Mouse (Mus musculus): ENCODE results near the gene Btg3. TPM values are rescaled to one million over a fixed set of nuclear protein-coding genes. Genes with fewer than 3 reads are reported as not detected.
A peak's percentile ranks its signal among the peaks of the same experiment; 100 is the strongest.

The Btg3 gene
- total RNA-seq, 2 experiments from 2014 or later = 7.1 to 10.2 TPM

DNA sequence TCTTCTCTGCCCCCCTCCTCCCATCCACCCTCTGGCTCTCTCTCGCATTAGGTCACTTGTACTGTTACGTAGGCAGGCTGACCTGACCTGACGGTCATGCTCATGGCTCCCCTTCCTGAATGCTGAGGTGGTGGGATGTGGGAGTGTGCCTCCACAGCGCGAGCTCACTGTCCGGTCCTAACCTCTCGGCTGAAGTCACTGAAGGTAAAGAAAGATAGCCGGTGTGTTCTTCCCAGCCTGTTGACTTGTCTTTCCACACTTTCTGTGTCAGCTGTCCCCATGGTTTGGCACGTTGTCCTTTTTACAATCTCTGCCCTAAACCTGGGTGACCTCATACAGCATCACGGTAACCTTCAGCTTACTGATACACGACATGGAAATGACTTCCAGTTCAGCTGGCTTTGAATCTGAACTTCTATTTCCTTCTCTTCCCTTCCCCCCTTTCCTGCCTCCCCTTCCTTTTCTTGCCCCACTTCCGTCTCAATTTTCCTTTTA is 71.3 kb downstream of the Btg3 start:
- no peak for DNase-seq (ENCODE audit: low spot score)
- intact Hi-C loops (cut with DNase I) = no loop called here

DNA sequence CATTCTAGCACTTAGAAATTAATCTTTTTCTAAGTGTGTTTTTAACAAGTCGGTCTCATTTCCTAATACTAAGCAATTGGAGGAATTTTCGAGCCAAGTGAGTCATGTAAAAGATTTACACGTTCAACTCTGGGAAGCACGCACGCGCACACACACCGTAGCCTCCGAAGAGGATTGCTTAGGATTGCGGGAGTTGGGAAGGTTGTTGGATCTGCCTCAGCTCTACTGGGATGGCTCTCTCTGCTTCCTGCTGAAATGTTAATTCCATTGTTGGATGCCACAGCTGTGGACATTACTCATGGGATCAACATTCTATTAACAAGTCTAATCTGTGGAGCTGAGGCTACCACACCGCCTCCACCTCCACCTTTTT is 74.3 kb downstream of the Btg3 start:
- DNase-seq (ENCODE audit: low spot score) = no peak
- intact Hi-C loops (cut with DNase I) = loop anchor here (5.0 kb wide), 1 partner anchor 40 kb away; no protein-coding TSS in a partner anchor

DNA sequence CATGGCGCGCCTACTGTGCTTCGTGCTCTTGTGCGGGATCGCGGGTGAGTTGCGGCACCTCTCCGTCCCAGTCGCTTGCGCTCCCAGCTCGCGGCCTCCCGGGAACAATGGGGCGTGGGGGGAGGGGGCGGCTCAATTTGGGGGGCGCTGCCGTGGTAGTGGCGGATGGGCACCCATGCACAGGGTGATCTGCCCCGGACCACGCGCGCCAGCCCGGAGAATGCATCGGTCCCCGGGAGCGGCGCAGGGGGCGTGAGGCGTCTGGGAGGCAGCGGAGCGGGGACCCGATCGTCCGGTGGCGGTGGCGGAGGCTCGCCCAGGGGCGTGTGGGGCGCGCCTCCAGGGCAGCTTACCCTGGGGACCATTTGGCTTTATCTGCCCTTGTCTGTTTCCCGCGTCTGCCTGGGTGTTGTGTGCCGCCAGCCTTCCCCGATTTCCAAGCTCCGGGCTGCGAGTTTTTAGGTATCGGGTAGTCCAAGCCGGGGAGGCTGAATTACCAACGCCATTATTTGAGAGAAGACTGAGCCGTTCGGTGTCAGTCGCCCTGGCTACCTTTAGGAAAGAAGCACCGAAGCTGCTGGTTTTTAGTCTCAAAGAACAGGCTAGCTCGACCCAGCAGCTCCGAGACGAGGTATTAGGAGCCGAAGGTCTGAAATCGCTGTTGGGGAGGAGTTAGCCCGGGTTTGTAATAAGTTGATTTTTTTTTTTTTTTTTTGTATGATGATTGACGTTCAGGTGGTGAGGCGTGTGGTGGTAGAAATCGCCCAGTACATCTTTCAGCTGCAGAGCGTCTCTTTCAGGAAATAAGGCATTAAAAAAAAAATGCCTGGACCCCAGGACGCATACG is 74.9 kb downstream of the Btg3 start:
- DNase-seq (ENCODE audit: low spot score) = no peak

DNA sequence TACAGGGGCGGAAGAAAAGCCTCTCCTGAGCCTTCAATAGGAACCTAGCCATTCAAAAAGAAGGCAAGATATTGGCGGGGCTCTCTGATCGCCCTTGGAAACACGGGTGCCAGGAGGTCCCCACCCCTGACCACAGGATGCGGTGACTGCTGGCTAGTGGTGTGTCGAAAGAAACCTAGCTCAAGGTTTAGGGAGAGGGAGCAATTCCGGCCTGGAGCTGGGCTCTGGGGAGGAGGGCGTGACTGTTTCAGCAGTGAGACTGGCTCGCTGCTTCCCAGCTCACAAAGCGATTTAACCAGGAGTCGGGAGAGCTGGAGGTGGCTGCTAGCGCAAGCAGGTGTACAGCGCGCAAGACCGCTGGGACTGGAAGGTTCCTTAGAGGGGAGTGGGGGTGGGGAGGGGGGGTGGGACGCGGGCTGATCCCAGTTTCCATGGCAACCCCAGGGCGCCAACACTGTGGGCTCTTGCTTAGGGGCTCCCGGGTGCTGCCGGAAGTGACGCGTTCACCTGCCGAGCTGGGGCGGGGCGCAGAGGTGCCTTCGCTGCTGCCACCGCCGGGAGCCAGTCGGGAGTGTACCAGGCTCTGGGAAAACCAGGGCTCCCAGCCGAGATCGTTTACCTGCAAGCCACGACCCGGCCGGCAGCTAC is 75.7 kb downstream of the Btg3 start, which contains the start of gene Cxadr:
Cxadr (plus strand) TSS at position 307 of the 648 bp plus-strand sequence.
- peak; percentile 25 for DNase-seq (ENCODE audit: low spot score)

More for the DNA sequence above, 74.9 kb downstream of the Btg3 start:
- intact Hi-C loops (cut with DNase I) = loop anchor here (5.0 kb wide), 1 partner anchor 40 kb away; no protein-coding TSS in a partner anchor

DNA sequence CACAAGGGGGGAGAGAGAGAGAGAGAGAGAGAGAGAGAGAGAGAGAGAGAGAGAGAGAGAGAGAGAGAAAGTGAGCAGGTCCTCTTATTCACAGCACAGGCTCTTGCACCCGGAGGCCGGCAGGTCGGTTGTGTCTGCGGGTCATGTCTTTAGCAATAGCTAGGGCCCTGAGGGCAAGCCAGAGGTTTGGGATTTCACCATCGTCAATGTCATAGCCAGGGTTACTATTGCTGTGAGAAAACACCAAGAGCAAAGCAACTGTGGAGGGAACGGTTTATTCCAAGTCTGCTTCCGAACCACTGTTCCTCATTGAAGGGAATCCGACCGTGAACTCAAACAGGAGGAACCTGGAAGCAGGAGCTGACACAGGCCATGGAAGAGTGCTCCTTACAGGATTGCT is 80.9 kb downstream of the Btg3 start:
- no peak for DNase-seq (ENCODE audit: low spot score)
- intact Hi-C loops (cut with DNase I) = no loop called here

More for the DNA sequence above, 75.7 kb downstream of the Btg3 start, which contains the start of gene Cxadr:
- intact Hi-C loops (cut with DNase I) = loop anchor here (5.0 kb wide), 1 partner anchor 39 kb away; no protein-coding TSS in a partner anchor

DNA sequence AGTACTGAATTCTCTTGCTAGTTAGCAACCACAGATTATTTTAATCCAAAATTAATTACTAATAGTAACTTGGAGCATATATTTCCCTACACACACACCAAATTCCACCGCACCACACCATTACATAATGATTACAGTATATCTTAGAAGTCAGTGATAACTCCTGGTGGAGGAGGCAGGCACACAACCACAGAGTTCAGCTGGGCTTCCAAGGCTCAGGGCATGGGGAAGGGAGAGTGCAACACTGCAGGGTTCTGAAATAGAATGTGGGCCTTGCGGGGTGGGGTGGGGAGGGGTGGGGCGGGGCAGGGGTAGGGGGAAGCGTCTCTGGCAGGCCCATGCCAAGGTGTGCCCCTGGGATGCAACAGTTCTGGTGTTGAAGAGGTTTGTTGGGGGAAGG is 81.4 kb downstream of the Btg3 start:
- intact Hi-C loops (cut with DNase I) = no loop called here
- DNase-seq (ENCODE audit: low spot score) = no peak

DNA sequence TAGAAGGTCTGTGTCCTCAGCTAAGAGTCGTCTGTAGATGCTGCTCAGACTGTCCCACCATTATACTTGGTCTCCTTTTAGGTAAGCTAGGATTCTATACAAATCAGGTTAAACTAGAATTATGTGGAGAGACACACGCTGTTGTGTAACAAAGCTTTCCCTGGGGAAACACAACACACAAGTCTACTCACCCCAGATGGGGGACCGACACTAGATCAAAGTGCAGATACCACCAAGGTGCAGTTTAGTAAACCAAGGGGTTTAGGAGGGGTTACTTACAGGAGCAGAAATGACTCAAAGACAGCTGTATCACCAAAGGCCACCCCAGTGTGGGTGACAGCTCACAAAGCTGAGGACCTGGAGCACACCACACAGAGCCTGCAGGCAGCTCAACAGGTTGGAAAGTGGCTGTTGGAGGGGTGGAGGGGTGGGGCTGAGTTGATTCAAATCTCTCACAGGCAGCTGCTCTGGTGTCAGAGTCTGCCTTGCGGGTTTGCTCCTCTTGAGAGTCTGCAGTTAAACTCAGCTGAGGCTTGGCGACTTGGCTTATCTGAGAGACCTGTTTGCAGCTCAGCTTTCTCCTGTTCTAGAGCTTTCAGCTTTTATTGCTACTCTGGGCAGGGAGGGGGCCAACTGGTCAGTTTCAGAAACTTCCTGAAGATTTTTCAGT is 82.3 kb downstream of the Btg3 start:
- intact Hi-C loops (cut with DNase I) = no loop called here
- no peak for DNase-seq (ENCODE audit: low spot score)

DNA sequence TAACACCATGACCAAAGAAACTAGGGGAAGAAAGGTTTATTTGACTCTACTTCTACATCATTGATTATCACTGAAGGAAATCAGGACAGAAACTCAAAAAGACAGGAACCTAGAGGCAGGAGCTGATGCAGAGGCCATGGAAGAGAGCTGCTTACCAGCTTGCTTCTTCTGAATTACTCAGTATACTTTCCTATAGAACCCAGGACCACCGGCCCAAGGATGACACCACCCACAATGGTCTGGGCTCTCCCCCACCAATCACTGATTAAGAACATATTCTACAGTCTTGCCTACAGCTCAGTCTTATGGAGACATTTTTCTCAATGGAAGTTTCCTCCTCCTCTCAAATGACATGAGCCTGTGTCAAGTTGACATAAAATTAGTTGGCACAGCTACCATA is 82.9 kb downstream of the Btg3 start:
- DNase-seq (ENCODE audit: low spot score) = no peak
- intact Hi-C loops (cut with DNase I) = no loop called here

DNA sequence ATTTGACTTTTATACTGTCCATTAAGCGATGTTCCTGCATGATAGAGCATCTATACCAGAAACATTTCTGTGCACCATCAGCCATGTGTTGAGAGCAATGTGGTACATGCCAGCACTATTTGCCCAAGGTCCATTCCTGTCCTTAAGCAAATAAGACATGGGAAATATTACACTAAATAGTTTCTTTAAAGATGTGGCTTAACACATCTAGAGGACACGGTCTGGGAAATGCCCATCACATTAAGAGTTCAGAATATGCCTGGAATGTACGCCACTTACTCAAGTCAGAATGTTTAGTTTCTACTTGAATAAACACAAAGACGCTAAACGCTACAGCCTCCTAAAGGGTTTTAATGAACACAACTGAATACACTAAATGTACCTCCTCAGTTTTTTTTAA is 93.8 kb downstream of the Btg3 start:
- intact Hi-C loops (cut with DNase I) = no loop called here
- DNase-seq (ENCODE audit: low spot score) = no peak

Other genes with a start within 250 kb of the Btg3 start
- gene Cxadr, start 75.7 kb downstream of the Btg3 start, total RNA-seq (2021) = 10 to 100 TPM; 52.4 to 55.6 TPM
- 1 to 10 TPM; 4.2 to 4.9 TPM for gene D16Ertd472e, start 199.5 kb upstream of the Btg3 start, total RNA-seq (2021)

Data from heart, postnatal 25 days (tissue).